Mouse (Mus musculus): ENCODE results near the gene Bpnt1.

Bpnt1 gene

GRCm38 (mm10) chr1:185404021-185404420, 72.1 kb downstream of the Bpnt1 start:
- DNase-seq (ENCODE audit: low spot score in 2 of 2), result peak in 1 of 2 experiments; percentile 49

- DNase-seq (ENCODE audit: low spot score in 2 of 2), result no peak
Observed at GRCm38 (mm10) chr1:185405921-185406320, 74.0 kb downstream of the Bpnt1 start.

Measured in right cerebral cortex, postnatal 10 days (tissue).